Mouse (Mus musculus) T-helper 17 cell (primary cell): Measurements from ENCODE around the gene Stap1.

ENCODE experiments used
- in situ Hi-C, 2 experiments: fragments of 300-600 bp; cut with MboI, MseI; formaldehyde crosslinking; loops; 1 replicate in 1 of 2; 2 replicates in 1 of 2; pipeline ENCODE4 v1.15.1; 2025; ENCODE audit warnings: high pct_unique_total_duplicates in 2 of 2

Stap1 gene

GRCm38 (mm10) chr5:86118457-86119094 lies 47.0 kb downstream of the Stap1 start:
- in situ Hi-C loops: no loop called here

GRCm38 (mm10) chr5:86128749-86129148 lies 57.2 kb downstream of the Stap1 start:
- in situ Hi-C loops: no loop called here

- in situ Hi-C loops: no loop called here
Observed at GRCm38 (mm10) chr5:86129828-86130227, 58.3 kb downstream of the Stap1 start.
